Mouse (Mus musculus) kidney, adult 2 months (tissue): ENCODE measurements around the gene Fam222a.

Source experiments
- CTCF ChIP-seq: fragments of 200-500 bp; conservative IDR thresholded peaks from 2 replicates; pipeline ENCODE4 v1.5.1; 2011; ENCODE audit warnings: low read depth, mild to moderate bottlenecking, control low read depth, low read length, moderate library complexity, mixed read lengths; ENCODE audit not compliant: insufficient read depth, insufficient read length
- POLR2A ChIP-seq: fragments of 200-500 bp; IDR thresholded peaks from one replicate; pipeline ENCODE4 v1.6.1; 2011; ENCODE audit warnings: low read depth, low read length, control low read depth

DNA sequence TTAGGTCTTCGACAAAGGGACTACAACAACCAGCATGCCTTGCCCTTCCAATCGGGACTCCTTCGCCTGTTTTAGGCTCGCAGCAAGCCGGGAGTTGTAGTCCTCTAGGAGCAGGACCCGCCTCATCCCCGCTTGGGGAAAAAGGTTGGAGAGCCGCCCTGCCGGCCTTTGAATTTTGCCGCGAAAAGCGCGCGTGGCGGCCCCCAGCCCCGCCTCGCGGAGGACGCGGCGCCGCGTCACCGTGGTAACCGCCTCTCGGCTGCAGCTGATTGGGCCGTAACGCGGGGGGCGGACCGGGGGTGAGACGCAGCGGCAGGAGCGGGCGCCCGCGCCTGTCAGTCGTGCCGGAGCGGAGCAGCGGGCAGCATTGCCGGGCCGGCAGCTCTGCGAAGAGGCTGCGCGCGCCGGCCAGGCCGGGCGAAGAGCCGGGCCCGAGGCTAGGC, 720 bp upstream of the Fam222a start:
- no peak for TF ChIP-seq CTCF
- TF ChIP-seq POLR2A: peak; percentile 60
